Mouse (Mus musculus) cerebellum, adult 8-10 months (tissue): Measurements from ENCODE around the gene Pfas.
A peak's percentile ranks its signal among the peaks of the same experiment; 100 is the strongest.
"Not testable (repeated sequence)": the region's sequence is repeated elsewhere in the genome, so short reads cannot be mapped to it uniquely, and the experiment has no call there.

Source experiments
- DNase-seq: peaks from one replicate; pipeline ENCODE4 v3.0.0; 2022

The Pfas gene

GRCm38 (mm10) chr11:68967337-68968282 is 40.6 kb downstream of the Pfas start, which contains the start of gene Slc25a35:
Gene Slc25a35, plus strand, starts transcription at chr11:68968131.
- peak; percentile 92 for DNase-seq

GRCm38 (mm10) chr11:68966554-68966953 is 41.7 kb downstream of the Pfas start:
- DNase-seq: no peak

- DNase-seq: peak; percentile 72
Measured at GRCm38 (mm10) chr11:68965845-68966244, 42.4 kb downstream of the Pfas start.

GRCm38 (mm10) chr11:68965050-68965449 is 43.2 kb downstream of the Pfas start:
- DNase-seq: no peak

DNA sequence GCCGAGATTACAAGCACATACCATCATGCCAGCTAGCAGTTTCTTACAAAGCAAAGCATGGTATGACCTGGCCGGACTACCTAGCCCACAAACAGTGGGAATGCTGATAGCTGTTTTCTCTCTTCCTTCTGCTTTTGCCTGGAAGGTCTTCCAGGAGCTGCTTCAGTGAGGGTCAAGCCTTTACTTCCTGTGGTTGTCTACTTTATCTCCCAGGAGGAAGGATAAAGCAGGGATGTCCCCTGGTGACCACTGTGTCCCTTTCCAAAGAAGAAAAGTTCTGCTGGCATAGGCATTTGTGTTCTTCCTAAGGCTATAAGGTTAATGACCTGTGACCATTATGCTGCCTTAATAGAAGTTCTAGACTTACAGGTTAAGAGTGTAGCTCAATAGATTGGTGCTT is 44.9 kb downstream of the Pfas start:
- DNase-seq: no peak

- not testable (repeated sequence) for DNase-seq
Measured at GRCm38 (mm10) chr11:68962159-68962558, 46.1 kb downstream of the Pfas start.

- DNase-seq: no peak
Measured at GRCm38 (mm10) chr11:68961596-68961995, 46.7 kb downstream of the Pfas start.

GRCm38 (mm10) chr11:68957971-68958370 is 50.3 kb downstream of the Pfas start:
- DNase-seq: no peak

GRCm38 (mm10) chr11:68957308-68957707 is 51.0 kb downstream of the Pfas start, which contains the start of gene Arhgef15:
Gene Arhgef15, minus strand, starts transcription at chr11:68957480.
- DNase-seq: no peak

DNA sequence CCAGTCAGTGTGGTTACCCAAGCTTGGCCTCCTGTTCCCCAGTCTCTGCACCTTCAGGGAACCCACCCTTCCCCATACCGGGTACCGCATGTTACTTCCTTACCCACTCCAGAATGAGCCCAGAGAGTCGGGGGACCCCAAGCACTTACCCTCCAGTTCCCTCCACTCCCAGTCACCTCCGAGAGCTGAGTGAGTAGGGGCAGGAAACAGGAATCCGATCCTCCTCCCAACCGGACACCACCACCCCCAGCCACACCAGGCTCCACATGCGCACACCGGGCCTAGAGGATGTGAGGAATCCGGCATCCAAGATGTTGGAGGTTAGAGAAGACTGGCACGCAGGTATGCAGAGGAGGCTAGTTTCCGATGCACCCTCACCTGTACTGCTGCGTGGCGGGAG is 51.6 kb downstream of the Pfas start:
- DNase-seq: no peak

GRCm38 (mm10) chr11:68956107-68956506 is 52.2 kb downstream of the Pfas start:
- DNase-seq: no peak

- no peak for DNase-seq
Measured at GRCm38 (mm10) chr11:68955473-68955872, 52.8 kb downstream of the Pfas start.

GRCm38 (mm10) chr11:68954408-68954807 is 53.9 kb downstream of the Pfas start:
- DNase-seq: no peak

DNA sequence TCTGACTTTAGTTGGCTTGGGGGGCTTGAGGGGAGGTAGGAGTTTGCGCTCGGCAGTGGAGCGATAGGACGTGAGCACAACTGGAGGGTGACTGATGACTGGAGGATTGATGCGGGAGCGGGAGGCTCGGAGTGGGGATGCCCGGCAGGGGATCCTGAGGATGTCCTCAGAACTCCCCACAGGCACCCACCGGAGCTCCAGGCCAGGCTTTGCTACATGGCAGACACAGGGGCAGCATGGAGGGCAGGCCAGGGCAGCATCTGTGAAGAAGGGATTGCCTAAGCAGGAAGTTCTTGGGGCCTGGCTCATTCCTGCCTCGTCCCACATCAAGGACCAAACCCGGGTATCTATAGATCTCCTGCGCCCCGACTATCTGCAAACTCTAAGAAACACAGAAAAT is 54.4 kb downstream of the Pfas start:
- no peak for DNase-seq

GRCm38 (mm10) chr11:68947542-68947993 is 60.7 kb downstream of the Pfas start:
- peak; percentile 66 for DNase-seq

DNA sequence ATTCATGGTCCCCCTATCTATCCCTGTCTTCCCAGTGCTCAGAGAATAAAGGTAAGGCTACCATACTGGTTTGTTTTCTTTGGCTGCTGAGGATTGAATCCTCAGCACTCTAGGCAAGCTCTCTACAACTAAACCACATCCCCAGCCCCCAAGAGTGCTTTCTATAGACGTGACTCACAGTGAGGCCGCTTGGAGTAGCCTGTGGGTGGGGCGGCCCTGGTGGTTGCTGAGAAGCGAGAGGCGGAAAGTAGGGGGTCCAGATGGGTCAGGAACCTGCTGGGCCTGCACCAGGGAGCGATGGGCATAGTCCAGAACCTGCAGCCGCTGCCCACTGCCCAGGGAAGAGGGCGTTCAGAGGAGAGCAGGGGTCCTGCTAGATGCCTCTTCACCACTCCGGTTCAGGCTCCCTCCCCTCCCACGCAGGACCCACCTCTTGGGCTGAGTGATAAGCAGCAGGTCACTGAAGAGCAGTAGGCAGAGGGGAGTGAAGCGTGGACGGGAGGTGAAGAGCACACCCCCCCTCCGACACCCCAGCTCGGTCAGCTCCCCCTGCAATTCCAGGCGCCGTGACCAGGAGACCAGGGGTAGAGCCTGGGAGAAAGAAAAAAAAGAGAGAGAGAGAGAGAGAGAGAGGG is 61.3 kb downstream of the Pfas start:
- DNase-seq: no peak

DNA sequence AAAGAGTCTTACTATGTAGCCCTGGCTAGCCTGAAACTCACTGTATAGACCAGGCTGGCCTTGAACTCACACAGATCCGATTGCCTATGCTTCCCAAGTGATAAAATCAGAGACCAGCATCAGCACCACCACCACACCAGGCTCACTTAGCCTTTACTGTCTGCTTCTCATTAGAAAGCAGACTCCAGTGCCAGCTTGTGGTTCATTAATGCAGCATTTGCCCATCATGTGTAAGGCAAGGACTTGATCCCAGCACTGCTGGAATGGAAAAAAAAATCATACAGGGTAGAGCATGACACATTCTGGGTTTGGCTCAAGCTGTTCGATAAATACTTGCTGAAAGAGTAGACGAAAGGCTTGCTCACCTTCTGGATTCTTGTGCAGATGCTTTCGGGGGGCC is 62.3 kb downstream of the Pfas start:
- no peak for DNase-seq

- no peak for DNase-seq
Measured at GRCm38 (mm10) chr11:68945245-68945644, 63.0 kb downstream of the Pfas start.

DNA sequence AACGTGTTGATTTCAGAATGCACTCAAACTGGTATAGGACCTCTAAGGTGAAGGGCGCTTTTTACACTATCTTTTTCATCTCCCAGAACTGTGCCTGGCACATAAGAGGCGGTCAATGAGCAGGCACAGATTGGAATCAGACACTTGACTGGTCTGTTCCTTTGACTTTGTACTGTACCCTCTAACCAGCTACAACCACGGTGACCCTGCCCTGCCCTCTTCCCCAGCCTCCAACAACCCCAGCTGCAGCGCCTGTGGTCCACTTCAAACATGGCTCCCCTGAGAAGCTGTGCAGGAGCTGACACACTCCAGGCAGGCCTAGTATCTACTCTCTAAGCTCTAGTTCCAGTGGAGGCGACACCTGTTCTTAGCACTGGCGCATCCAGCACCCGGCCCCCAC is 65.5 kb downstream of the Pfas start:
- DNase-seq: no peak

- DNase-seq: no peak
Measured at GRCm38 (mm10) chr11:68940516-68940915, 67.7 kb downstream of the Pfas start.

- DNase-seq: peak; percentile 85
Measured at GRCm38 (mm10) chr11:68939451-68940304, 68.6 kb downstream of the Pfas start.

DNA sequence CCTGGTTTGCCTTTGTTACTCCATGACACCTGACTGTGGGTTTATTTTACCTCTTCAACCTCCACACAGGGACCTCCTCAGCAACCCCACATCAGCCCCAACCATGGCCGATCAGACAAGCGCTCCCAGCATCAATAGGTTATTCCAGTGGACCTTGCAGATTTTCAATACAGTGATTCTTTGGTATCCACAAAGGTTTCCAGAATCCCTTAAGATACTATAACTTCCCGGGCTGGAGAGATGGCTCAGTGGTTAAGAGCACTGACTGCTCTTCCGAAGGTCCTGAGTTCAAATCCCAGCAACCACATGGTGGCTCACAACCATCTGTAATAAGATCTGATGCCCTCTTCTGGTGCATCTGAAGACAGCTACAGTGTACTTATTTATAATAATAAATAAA is 71.3 kb downstream of the Pfas start:
- not testable (repeated sequence) for DNase-seq
